Mouse (Mus musculus) olfactory bulb, adult 2 months (tissue): Measurements from ENCODE around the gene Tcf7l2.

Source experiments
- CTCF ChIP-seq: fragments of 200-500 bp; IDR thresholded peaks from 2 replicates; pipeline ENCODE4 v1.5.1; 2012; ENCODE audit warnings: low read depth, mild to moderate bottlenecking, low read length, moderate library complexity; ENCODE audit not compliant: insufficient read depth
- POLR2A ChIP-seq: fragments of 200-500 bp; IDR thresholded peaks from 2 replicates; pipeline ENCODE4 v1.6.1; 2012; ENCODE audit warnings: mild to moderate bottlenecking, low read depth, low read length, moderate library complexity; ENCODE audit not compliant: insufficient read depth

- TF ChIP-seq POLR2A (no peak), CTCF (no peak)
Measured at GRCm38 (mm10) chr19:55843111-55843887, 101.7 kb downstream of the Tcf7l2 start.
